8 mouse cellular contexts compared by ENCODE assay signal in the genomic region with DNA sequence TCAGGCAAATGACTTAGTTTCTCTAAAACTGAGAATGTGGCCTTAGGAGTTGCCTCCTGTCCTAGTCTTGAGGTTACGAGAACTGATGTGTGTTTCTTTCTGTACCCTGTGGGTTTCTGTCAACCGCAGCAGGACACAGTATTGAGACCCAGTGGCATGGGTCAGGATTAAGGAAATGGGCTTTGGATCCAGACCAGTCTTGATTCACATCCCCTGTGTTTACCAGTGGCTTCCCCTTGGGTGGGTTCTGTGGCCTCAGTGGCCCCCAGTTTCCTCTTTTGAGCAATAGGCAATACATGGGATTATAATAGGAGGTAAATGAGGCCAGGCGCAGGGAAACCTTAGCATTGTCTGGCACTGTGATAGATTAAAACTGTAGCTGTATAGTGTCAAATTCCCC. TPM values are rescaled to one million over a fixed set of nuclear protein-coding genes. Genes with fewer than 3 reads are reported as not detected.
DNase-seq lines count a peak whose midpoint lies in the region; ATAC-seq and TF ChIP-seq lines count a peak whose summit lies in the region.

No protein-coding gene starts in this region.

- H3K4me3 ChIP-seq in heart, embryonic 14.5 days (ENCODE audit: control insufficient read depth in 1 of 2, insufficient read depth in 1 of 2, low read depth in 1 of 2, low read length in 2 of 2), result peak overlapping the region; percentile 56 to 75
- H3K4me3 ChIP-seq in embryonic facial prominence, embryonic 13.5 days, result peak overlapping the region; percentile 72
- peak overlapping the region; percentile 75 for H3K4me3 ChIP-seq in hindbrain, postnatal 0 days (ENCODE audit: low read length)
- H3K4me3 ChIP-seq in midbrain, embryonic 15.5 days, result 0 out of 2 replicates have a peak overlapping the region, but pooled peaks have one; percentile 57

- H3K9me3 ChIP-seq in heart, embryonic 14.5 days (ENCODE audit: control insufficient read depth, low read length), result no peaks in the 10 kb centered on the region
- no peaks in the 10 kb centered on the region for H3K9me3 ChIP-seq in embryonic facial prominence, embryonic 13.5 days
- no peaks in the 10 kb centered on the region for H3K9me3 ChIP-seq in hindbrain, postnatal 0 days (ENCODE audit: low read length)
- H3K9me3 ChIP-seq in midbrain, embryonic 15.5 days, result no peaks in the 10 kb centered on the region

- H3K4me2 ChIP-seq in heart, embryonic 14.5 days (ENCODE audit: low read length), result peak overlapping the region; percentile 68
- H3K4me2 ChIP-seq in embryonic facial prominence, embryonic 13.5 days, result peak overlapping the region; percentile 89
- peak overlapping the region; percentile 93 for H3K4me2 ChIP-seq in hindbrain, postnatal 0 days (ENCODE audit: low read depth, low read length)
- H3K4me2 ChIP-seq in midbrain, embryonic 15.5 days, result peak overlapping the region; percentile 88

- H3K9ac ChIP-seq in heart, embryonic 14.5 days (ENCODE audit: low read length), result peak overlapping the region; percentile 80
- H3K9ac ChIP-seq in embryonic facial prominence, embryonic 13.5 days, result peak overlapping the region; percentile 85
- H3K9ac ChIP-seq in hindbrain, postnatal 0 days (replicated peaks; ENCODE audit: low read length), result peak overlapping the region; percentile 92; the same call in 1 of the 2 replicates
- H3K9ac ChIP-seq in midbrain, embryonic 15.5 days, result no peak overlapping the region

- WGBS in heart, embryonic 14.5 days, result 80% methylated on average over 3 of the region's 3 CpGs
- WGBS in embryonic facial prominence, embryonic 13.5 days, result 82% methylated on average over 3 of the region's 3 CpGs
- WGBS in hindbrain, postnatal 0 days, result 79% methylated on average over 3 of the region's 3 CpGs
- WGBS in midbrain, embryonic 15.5 days, result 85% methylated on average over 3 of the region's 3 CpGs

- peaks cover 37% of the 10 kb centered on the region for H3K36me3 ChIP-seq in heart, embryonic 14.5 days (ENCODE audit: control insufficient read depth, insufficient read depth, low read length)
- peaks cover 25% of the 10 kb centered on the region for H3K36me3 ChIP-seq in embryonic facial prominence, embryonic 13.5 days
- H3K36me3 ChIP-seq in hindbrain, postnatal 0 days (ENCODE audit: insufficient read depth, low read length), result peaks cover 11% of the 10 kb centered on the region; the same call in 1 of the 2 replicates
- H3K36me3 ChIP-seq in midbrain, embryonic 15.5 days (replicated peaks), result no peaks in the 10 kb centered on the region; the same call in 1 of the 2 replicates

- no peaks in the 10 kb centered on the region for H3K27me3 ChIP-seq in heart, embryonic 14.5 days (ENCODE audit: control insufficient read depth, insufficient read depth, low read length)
- no peaks in the 10 kb centered on the region for H3K27me3 ChIP-seq in embryonic facial prominence, embryonic 13.5 days
- H3K27me3 ChIP-seq in hindbrain, postnatal 0 days (ENCODE audit: insufficient read depth, low read length), result no peaks in the 10 kb centered on the region
- H3K27me3 ChIP-seq in midbrain, embryonic 15.5 days (replicated peaks), result no peaks in the 10 kb centered on the region

- no peak for ATAC-seq in heart, embryonic 14.5 days (ENCODE audit: insufficient number of reproducible peaks, insufficient read depth, low FRiP score, low read depth)
- ATAC-seq in embryonic facial prominence, embryonic 13.5 days (ENCODE audit: insufficient number of reproducible peaks, insufficient read depth, low FRiP score, low TSS enrichment, low read depth), result no peak
- no peak for ATAC-seq in hindbrain, postnatal 0 days
- no peak for ATAC-seq in midbrain, embryonic 15.5 days (replicated peaks)
- no peak for ATAC-seq in erythroid progenitor cell, adult 5-6 weeks (replicated peaks; ENCODE audit: low FRiP score, poor library complexity, severe bottlenecking)

- peaks cover 6 to 16% of the 10 kb centered on the region in 2 experiments for H3K4me1 ChIP-seq in heart, embryonic 14.5 days (ENCODE audit: control insufficient read depth in 2 of 2, insufficient read depth in 2 of 2, low read length in 2 of 2)
- peaks cover 35% of the 10 kb centered on the region for H3K4me1 ChIP-seq in embryonic facial prominence, embryonic 13.5 days
- H3K4me1 ChIP-seq in hindbrain, postnatal 0 days (ENCODE audit: insufficient read depth, low read length), result no peaks in the 10 kb centered on the region; the same call in 1 of the 2 replicates
- H3K4me1 ChIP-seq in midbrain, embryonic 15.5 days, result peaks cover 24% of the 10 kb centered on the region

- no peak for DNase-seq in heart, adult 9 months (ENCODE audit: low spot score in 2 of 2)
- DNase-seq in hindbrain, postnatal 0 days (ENCODE audit: low spot score), result no peak
- DNase-seq in spleen, postnatal 4 days (ENCODE audit: low spot score in 2 of 2), result no peak
- no peak for DNase-seq in right cerebral cortex, postnatal 4 days

- H3K27ac ChIP-seq in heart, embryonic 14.5 days (replicated peaks in 1 of 2; ENCODE audit: control insufficient read depth in 1 of 2, insufficient read depth in 1 of 2, low read depth in 2 of 2, low read length in 2 of 2), result peak overlapping the region; percentile 79 to 85; a peak in 3 of 4 replicates
- no peak overlapping the region for H3K27ac ChIP-seq in embryonic facial prominence, embryonic 13.5 days
- peak overlapping the region; percentile 89; the same call in 1 of the 2 replicates for H3K27ac ChIP-seq in hindbrain, postnatal 0 days
- no peak overlapping the region for H3K27ac ChIP-seq in midbrain, embryonic 15.5 days

- TF ChIP-seq CTCF in hindbrain, postnatal 0 days (IDR thresholded peaks at IDR 0.05; ENCODE audit: low read depth), result no peak

RNA-seq across cellular contexts. Expression of gene Snx21, which starts 1.4 kb away (rescaled TPM):
- polyA plus RNA-seq in heart, embryonic 14.5 days (2014; fragmentation: Nextera tagmentation; extraction: Ambion mirVana), result 37.2 and 38.0 TPM in 2 replicates
- polyA plus RNA-seq in embryonic facial prominence, embryonic 13.5 days (2015; fragmentation: Nextera tagmentation; extraction: Ambion mirVana), result 23.4 and 25.0 TPM in 2 replicates
- total RNA-seq in hindbrain, postnatal 0 days (2014; rRNA removed), result 102 and 106 TPM in 2 replicates
- polyA plus RNA-seq in hindbrain, postnatal 0 days (2015; fragmentation: Nextera tagmentation; extraction: Ambion mirVana), result 44.7 and 47.6 TPM in 2 replicates
- polyA plus RNA-seq in midbrain, embryonic 15.5 days (2015; fragmentation: Nextera tagmentation; extraction: Ambion mirVana), result 34.8 and 40.6 TPM in 2 replicates
- total RNA-seq in erythroid progenitor cell, adult 5-6 weeks (2015; ENCODE audit: low replicate concordance), result not detected in 2 replicates
- total RNA-seq in erythroid progenitor cell, adult 5-6 weeks (2017; ENCODE audit: low replicate concordance), result 0.13 TPM in 1 of 2 replicates, not detected in the other

RNA-seq across cellular contexts. Expression of gene Tnnc2, which starts 7.3 kb away (rescaled TPM):
- 0.59 and 1.7 TPM in 2 replicates for polyA plus RNA-seq in heart, embryonic 14.5 days (2014; fragmentation: Nextera tagmentation; extraction: Ambion mirVana)
- polyA plus RNA-seq in embryonic facial prominence, embryonic 13.5 days (2015; fragmentation: Nextera tagmentation; extraction: Ambion mirVana), result 16.7 and 17.2 TPM in 2 replicates
- total RNA-seq in hindbrain, postnatal 0 days (2014; rRNA removed), result 12.2 TPM in 1 of 2 replicates, not detected in the other
- polyA plus RNA-seq in hindbrain, postnatal 0 days (2015; fragmentation: Nextera tagmentation; extraction: Ambion mirVana), result 0.30 TPM in 1 of 2 replicates, not detected in the other
- not detected in 2 replicates for polyA plus RNA-seq in midbrain, embryonic 15.5 days (2015; fragmentation: Nextera tagmentation; extraction: Ambion mirVana)
- not detected in 2 replicates for total RNA-seq in erythroid progenitor cell, adult 5-6 weeks (2015; ENCODE audit: low replicate concordance)
- not detected in 2 replicates for total RNA-seq in erythroid progenitor cell, adult 5-6 weeks (2017; ENCODE audit: low replicate concordance)

RNA-seq across cellular contexts. Expression of gene Ube2c, which starts 17.3 kb away (rescaled TPM):
- polyA plus RNA-seq in heart, embryonic 14.5 days (2014; fragmentation: Nextera tagmentation; extraction: Ambion mirVana), result 349 and 388 TPM in 2 replicates
- polyA plus RNA-seq in embryonic facial prominence, embryonic 13.5 days (2015; fragmentation: Nextera tagmentation; extraction: Ambion mirVana), result 410 and 448 TPM in 2 replicates
- 61.5 and 70.6 TPM in 2 replicates for total RNA-seq in hindbrain, postnatal 0 days (2014; rRNA removed)
- 61.2 and 69.4 TPM in 2 replicates for polyA plus RNA-seq in hindbrain, postnatal 0 days (2015; fragmentation: Nextera tagmentation; extraction: Ambion mirVana)
- polyA plus RNA-seq in midbrain, embryonic 15.5 days (2015; fragmentation: Nextera tagmentation; extraction: Ambion mirVana), result 56.6 and 64.4 TPM in 2 replicates
- total RNA-seq in erythroid progenitor cell, adult 5-6 weeks (2015; ENCODE audit: low replicate concordance), result 1,168 and 1,264 TPM in 2 replicates
- total RNA-seq in erythroid progenitor cell, adult 5-6 weeks (2017; ENCODE audit: low replicate concordance), result 649 and 1,020 TPM in 2 replicates

RNA-seq across cellular contexts. Expression of gene Acot8, which starts 17.6 kb away (rescaled TPM):
- 12.7 and 13.9 TPM in 2 replicates for polyA plus RNA-seq in heart, embryonic 14.5 days (2014; fragmentation: Nextera tagmentation; extraction: Ambion mirVana)
- polyA plus RNA-seq in embryonic facial prominence, embryonic 13.5 days (2015; fragmentation: Nextera tagmentation; extraction: Ambion mirVana), result 18.4 and 19.5 TPM in 2 replicates
- total RNA-seq in hindbrain, postnatal 0 days (2014; rRNA removed), result 18.5 and 39.5 TPM in 2 replicates
- 19.4 and 20.2 TPM in 2 replicates for polyA plus RNA-seq in hindbrain, postnatal 0 days (2015; fragmentation: Nextera tagmentation; extraction: Ambion mirVana)
- 20.0 and 20.2 TPM in 2 replicates for polyA plus RNA-seq in midbrain, embryonic 15.5 days (2015; fragmentation: Nextera tagmentation; extraction: Ambion mirVana)
- 23.8 and 30.6 TPM in 2 replicates for total RNA-seq in erythroid progenitor cell, adult 5-6 weeks (2015; ENCODE audit: low replicate concordance)
- 33.6 and 58.4 TPM in 2 replicates for total RNA-seq in erythroid progenitor cell, adult 5-6 weeks (2017; ENCODE audit: low replicate concordance)

RNA-seq across cellular contexts. Expression of gene Zswim3, which starts 17.9 kb away (rescaled TPM):
- polyA plus RNA-seq in heart, embryonic 14.5 days (2014; fragmentation: Nextera tagmentation; extraction: Ambion mirVana), result 5.4 and 5.9 TPM in 2 replicates
- polyA plus RNA-seq in embryonic facial prominence, embryonic 13.5 days (2015; fragmentation: Nextera tagmentation; extraction: Ambion mirVana), result 7.0 and 7.9 TPM in 2 replicates
- 6.4 and 8.3 TPM in 2 replicates for total RNA-seq in hindbrain, postnatal 0 days (2014; rRNA removed)
- polyA plus RNA-seq in hindbrain, postnatal 0 days (2015; fragmentation: Nextera tagmentation; extraction: Ambion mirVana), result 5.2 and 5.5 TPM in 2 replicates
- 17.8 and 18.4 TPM in 2 replicates for polyA plus RNA-seq in midbrain, embryonic 15.5 days (2015; fragmentation: Nextera tagmentation; extraction: Ambion mirVana)
- 2.5 and 7.2 TPM in 2 replicates for total RNA-seq in erythroid progenitor cell, adult 5-6 weeks (2015; ENCODE audit: low replicate concordance)
- 1.3 and 2.3 TPM in 2 replicates for total RNA-seq in erythroid progenitor cell, adult 5-6 weeks (2017; ENCODE audit: low replicate concordance)

Comparison
In these comparisons a context has a peak if more than half of its experiments do, and no peak if none do; other contexts are left out.
1. H3K27ac ChIP-seq: peak in heart, embryonic 14.5 days (2 of 2) and hindbrain, postnatal 0 days (single experiment); none in embryonic facial prominence, embryonic 13.5 days (single experiment) and midbrain, embryonic 15.5 days (single experiment).
2. Peak in every context shown above with its lines, with median percentiles within 50 percentile points of each other: H3K4me2 ChIP-seq and H3K4me3 ChIP-seq.